ENCODE assay signal across 14 mouse cellular contexts in genomic region chr1:21896067-21896719, GRCm38 (mm10).
"Had no signal": no experiment of that assay in that cellular context is flagged by ENCODE, and none has a peak within 500 bp of the region (broad histone marks: within the 10 kb centered on the region; RNA-seq: fewer than 3 reads in every experiment).

No protein-coding gene starts in this region.

- ATAC-seq: liver, embryonic 12.5 days; midbrain, embryonic 16.5 days had no signal

- H3K4me2 ChIP-seq: liver, embryonic 12.5 days; lung, embryonic 14.5 days; midbrain, embryonic 11.5 days had no signal

- H3K36me3 ChIP-seq: liver, embryonic 12.5 days had no signal

- H3K27me3 ChIP-seq: liver, embryonic 12.5 days; megakaryocyte, embryonic 14.5 days had no signal

- H3K9me3 ChIP-seq: liver, embryonic 12.5 days; megakaryocyte, embryonic 14.5 days had no signal

- DNase-seq: kidney, adult 11 months; kidney, postnatal 10 days; kidney, postnatal 4 days; left cerebral cortex, postnatal 4 days; lung, embryonic 14.5 days; lung, postnatal 10 days; lung, postnatal 4 days; right cerebral cortex, adult 18-20 months; right cerebral cortex, postnatal 25 days had no signal

- H3K4me3 ChIP-seq: layer of hippocampus, adult 2 months; liver, embryonic 12.5 days; megakaryocyte, embryonic 14.5 days had no signal

- H3K27ac ChIP-seq: layer of hippocampus, adult 2 months; liver, embryonic 12.5 days had no signal

- H3K9ac ChIP-seq: liver, embryonic 12.5 days; lung, embryonic 14.5 days had no signal

- H3K4me1 ChIP-seq: liver, embryonic 12.5 days had no signal
